Mouse (Mus musculus): ENCODE measurements around the gene 2310009B15Rik. TPM values are rescaled to one million over a fixed set of nuclear protein-coding genes. Genes with fewer than 3 reads are reported as not detected.
A peak's percentile ranks its signal among the peaks of the same experiment; 100 is the strongest.

Gene 2310009B15Rik
- polyA plus RNA-seq, 1 experiment, result 20.2 TPM

GRCm38 (mm10) chr1:138850823-138851222, 5.8 kb downstream of the 2310009B15Rik start:
- 91% methylated on average over 1 of the region's 1 CpGs for WGBS
- H3K4me3 ChIP-seq (replicated peaks; ENCODE audit: extremely low read depth, low read depth, low read length), result no peak overlapping the region
- DNase-seq, result no peak
- peaks cover 3% of the 10 kb centered on the region for H3K4me1 ChIP-seq (ENCODE audit: control insufficient read depth, insufficient read depth, low read length)
- TF ChIP-seq POLR2A (IDR thresholded peaks at IDR 0.05; ENCODE audit: borderline replicate concordance, extremely low read depth, low read depth, low read length) (no peak), CTCF (IDR thresholded peaks at IDR 0.05; ENCODE audit: insufficient read depth, low read length) (no peak)

- 83% methylated on average over 2 of the region's 4 CpGs for WGBS
- Histone ChIP-seq H3K4me1 (ENCODE audit: control insufficient read depth, insufficient read depth, low read length) (peaks cover 3% of the 10 kb centered on the region), H3K4me3 (replicated peaks; ENCODE audit: extremely low read depth, low read depth, low read length) (no peak overlapping the region)
- DNase-seq, result no peak
- TF ChIP-seq CTCF (IDR thresholded peaks at IDR 0.05; ENCODE audit: insufficient read depth, low read length) (no peak), POLR2A (IDR thresholded peaks at IDR 0.05; ENCODE audit: borderline replicate concordance, extremely low read depth, low read depth, low read length) (no peak)
Measured at GRCm38 (mm10) chr1:138850161-138850539, 6.5 kb downstream of the 2310009B15Rik start.

- DNase-seq, result no peak
- Histone ChIP-seq H3K4me1 (ENCODE audit: control insufficient read depth, insufficient read depth, low read length) (peaks cover 3% of the 10 kb centered on the region), H3K4me3 (replicated peaks; ENCODE audit: extremely low read depth, low read depth, low read length) (no peak overlapping the region)
- 27% methylated on average over 8 of the region's 8 CpGs for WGBS
- no peak for TF ChIP-seq CTCF (IDR thresholded peaks at IDR 0.05; ENCODE audit: insufficient read depth, low read length)
- TF ChIP-seq POLR2A (IDR thresholded peaks at IDR 0.05; ENCODE audit: borderline replicate concordance, extremely low read depth, low read depth, low read length), result no peak
Measured at GRCm38 (mm10) chr1:138849531-138850160, 7.0 kb downstream of the 2310009B15Rik start.

- peaks cover 5% of the 10 kb centered on the region for H3K4me1 ChIP-seq (ENCODE audit: control insufficient read depth, insufficient read depth, low read length)
- no peak within 1 kb of the TSS for H3K4me3 ChIP-seq (replicated peaks; ENCODE audit: extremely low read depth, low read depth, low read length)
- TF ChIP-seq POLR2A (IDR thresholded peaks at IDR 0.05; ENCODE audit: borderline replicate concordance, extremely low read depth, low read depth, low read length) (no peak), CTCF (IDR thresholded peaks at IDR 0.05; ENCODE audit: insufficient read depth, low read length) (no peak)
- DNase-seq, result peak; percentile 25
- 1% methylated on average over 33 of the region's 33 CpGs for WGBS
Measured at GRCm38 (mm10) chr1:138848511-138849109, 8.0 kb downstream of the 2310009B15Rik start, which contains the start of gene Lhx9. Gene Lhx9, minus strand, starts transcription at chr1:138848577.

GRCm38 (mm10) chr1:138848026-138848425, 8.6 kb downstream of the 2310009B15Rik start:
- no peak overlapping the region for H3K4me3 ChIP-seq (replicated peaks; ENCODE audit: extremely low read depth, low read depth, low read length)
- no peak for DNase-seq
- TF ChIP-seq CTCF (IDR thresholded peaks at IDR 0.05; ENCODE audit: insufficient read depth, low read length) (no peak), POLR2A (IDR thresholded peaks at IDR 0.05; ENCODE audit: borderline replicate concordance, extremely low read depth, low read depth, low read length) (no peak)
- WGBS, result 3% methylated on average over 16 of the region's 16 CpGs
- peaks cover 5% of the 10 kb centered on the region for H3K4me1 ChIP-seq (ENCODE audit: control insufficient read depth, insufficient read depth, low read length)

- Histone ChIP-seq H3K4me3 (replicated peaks; ENCODE audit: extremely low read depth, low read depth, low read length) (no peak overlapping the region), H3K4me1 (ENCODE audit: control insufficient read depth, insufficient read depth, low read length) (peaks cover 5% of the 10 kb centered on the region)
- WGBS, result 4% methylated on average over 21 of the region's 21 CpGs
- DNase-seq, result no peak
- TF ChIP-seq CTCF (IDR thresholded peaks at IDR 0.05; ENCODE audit: insufficient read depth, low read length), result no peak
- TF ChIP-seq POLR2A (IDR thresholded peaks at IDR 0.05; ENCODE audit: borderline replicate concordance, extremely low read depth, low read depth, low read length), result no peak
Measured at GRCm38 (mm10) chr1:138847146-138847545, 9.5 kb downstream of the 2310009B15Rik start.

- Histone ChIP-seq H3K4me3 (replicated peaks; ENCODE audit: extremely low read depth, low read depth, low read length) (no peak overlapping the region), H3K4me1 (ENCODE audit: control insufficient read depth, insufficient read depth, low read length) (peaks cover 8% of the 10 kb centered on the region)
- no peak for TF ChIP-seq CTCF (IDR thresholded peaks at IDR 0.05; ENCODE audit: insufficient read depth, low read length)
- 14% methylated on average over 9 of the region's 9 CpGs for WGBS
- DNase-seq, result no peak
Measured at GRCm38 (mm10) chr1:138846581-138846980, 10.1 kb downstream of the 2310009B15Rik start.

- DNase-seq, result no peak
- Histone ChIP-seq H3K4me3 (replicated peaks; ENCODE audit: extremely low read depth, low read depth, low read length) (no peak overlapping the region), H3K4me1 (ENCODE audit: control insufficient read depth, insufficient read depth, low read length) (peaks cover 10% of the 10 kb centered on the region)
- 14% methylated on average over 12 of the region's 12 CpGs for WGBS
- TF ChIP-seq POLR2A (IDR thresholded peaks at IDR 0.05; ENCODE audit: borderline replicate concordance, extremely low read depth, low read depth, low read length) (no peak), CTCF (IDR thresholded peaks at IDR 0.05; ENCODE audit: insufficient read depth, low read length) (no peak)
Measured at GRCm38 (mm10) chr1:138846131-138846530, 10.5 kb downstream of the 2310009B15Rik start.

GRCm38 (mm10) chr1:138845481-138845880, 11.2 kb downstream of the 2310009B15Rik start:
- no peak for TF ChIP-seq POLR2A (IDR thresholded peaks at IDR 0.05; ENCODE audit: borderline replicate concordance, extremely low read depth, low read depth, low read length)
- no peak for TF ChIP-seq CTCF (IDR thresholded peaks at IDR 0.05; ENCODE audit: insufficient read depth, low read length)
- no peak for DNase-seq
- WGBS, result 33% methylated on average over 3 of the region's 3 CpGs
- H3K4me1 ChIP-seq (ENCODE audit: control insufficient read depth, insufficient read depth, low read length), result peaks cover 10% of the 10 kb centered on the region
- H3K4me3 ChIP-seq (replicated peaks; ENCODE audit: extremely low read depth, low read depth, low read length), result no peak overlapping the region

GRCm38 (mm10) chr1:138844166-138844565, 12.5 kb downstream of the 2310009B15Rik start:
- 14% methylated on average over 3 of the region's 3 CpGs for WGBS
- no peak overlapping the region for H3K4me3 ChIP-seq (replicated peaks; ENCODE audit: extremely low read depth, low read depth, low read length)
- TF ChIP-seq POLR2A (IDR thresholded peaks at IDR 0.05; ENCODE audit: borderline replicate concordance, extremely low read depth, low read depth, low read length) (no peak), CTCF (IDR thresholded peaks at IDR 0.05; ENCODE audit: insufficient read depth, low read length) (no peak)
- peaks cover 10% of the 10 kb centered on the region for H3K4me1 ChIP-seq (ENCODE audit: control insufficient read depth, insufficient read depth, low read length)
- DNase-seq, result no peak

All from lung, adult 2 months (tissue).